Mouse (Mus musculus) CH12.LX (cell line): ENCODE measurements around the gene Sele. TPM values are rescaled to one million over a fixed set of nuclear protein-coding genes. Genes with fewer than 3 reads are reported as not detected.

Source experiments
- DNase-seq: peaks from one replicate; pipeline ENCODE4 v3.0.0-alpha.2; 2013; ENCODE audit errors: extremely low read depth
- H3K27ac ChIP-seq: 2 replicates; pipeline ENCODE4 v1.5.1; 2012; ENCODE audit warnings: low read depth, mild to moderate bottlenecking, control low read depth, moderate library complexity; ENCODE audit not compliant: insufficient read depth
- H3K27me3 ChIP-seq: replicated peaks from 2 replicates; pipeline ENCODE3; 2012; ENCODE audit warnings: inconsistent platforms
- H3K36me3 ChIP-seq, 2 experiments: replicated peaks in 1 of 2; 2 replicates each; pipeline versions ENCODE3 to v1.6.1; 2012; ENCODE audit warnings: inconsistent platforms in 1 of 2, low read length in 1 of 2, mild to moderate bottlenecking in 1 of 2, mixed read lengths in 1 of 2, moderate library complexity in 1 of 2; ENCODE audit not compliant: control insufficient read depth in 1 of 2, insufficient read depth in 1 of 2
- H3K4me1 ChIP-seq, 2 experiments: 2 replicates each; pipeline ENCODE4 v1.6.1; 2012; ENCODE audit warnings: inconsistent platforms in 1 of 2, moderate library complexity in 1 of 2; ENCODE audit not compliant: insufficient read depth in 2 of 2, control insufficient read depth in 1 of 2
- H3K4me2 ChIP-seq: 2 replicates; pipeline ENCODE4 v1.6.1; 2012; ENCODE audit warnings: low read depth, mild to moderate bottlenecking, control low read depth; ENCODE audit not compliant: poor library complexity, insufficient read depth, severe bottlenecking
- H3K4me3 ChIP-seq, 3 experiments: fragments of 150-350 bp in 1 of 3; sonication (generic) in 1 of 3; replicated peaks in 1 of 3; 2 replicates each; pipeline versions ENCODE3 to v1.5.1; 2011 to 2012; ENCODE audit warnings: low read depth in 2 of 3, low read length in 2 of 3, mild to moderate bottlenecking in 2 of 3, moderate library complexity in 2 of 3, control low read depth in 1 of 3, improper control_type of control experiment in 1 of 3, inconsistent platforms in 1 of 3, mixed read lengths in 1 of 3; ENCODE audit not compliant: poor library complexity in 1 of 3
- H3K79me2 ChIP-seq: replicated peaks from 2 replicates; pipeline ENCODE4 v1.6.1; 2012; ENCODE audit warnings: mild to moderate bottlenecking, moderate library complexity; ENCODE audit not compliant: control insufficient read depth, poor library complexity, insufficient read depth, severe bottlenecking; ENCODE audit errors: extremely low read depth
- H3K9ac ChIP-seq: 2 replicates; pipeline ENCODE4 v1.6.1; 2012; ENCODE audit warnings: low read depth, mild to moderate bottlenecking, control low read depth, moderate library complexity; ENCODE audit not compliant: insufficient read depth
- H3K9me3 ChIP-seq: replicated peaks from 2 replicates; pipeline ENCODE3; 2012; ENCODE audit warnings: low read length, inconsistent platforms, mixed read lengths
- BHLHE40 ChIP-seq: IDR thresholded peaks from 2 replicates; pipeline ENCODE4 v1.6.1; 2011; ENCODE audit warnings: mild to moderate bottlenecking, low read depth, low read length, improper control_type of control experiment
- CHD1 ChIP-seq: IDR thresholded peaks from 2 replicates; pipeline ENCODE4 v1.6.1; 2012; ENCODE audit warnings: low read depth, low read length, improper control_type of control experiment, inconsistent platforms
- CTCF ChIP-seq, 2 experiments: IDR thresholded peaks in 1 of 2; conservative IDR thresholded peaks in 1 of 2; 2 replicates each; pipeline ENCODE4 v1.5.1; 2011 to 2012; ENCODE audit warnings: low read depth in 2 of 2, low read length in 2 of 2, improper control_type of control experiment in 1 of 2, inconsistent platforms in 1 of 2, mild to moderate bottlenecking in 1 of 2, moderate library complexity in 1 of 2
- E2F4 ChIP-seq: IDR thresholded peaks from 2 replicates; pipeline ENCODE4 v1.6.1; 2011; ENCODE audit warnings: low read depth, low read length, improper control_type of control experiment; ENCODE audit not compliant: insufficient replicate concordance
- EP300 ChIP-seq: IDR thresholded peaks from 2 replicates; pipeline ENCODE4 v1.6.1; 2011; ENCODE audit warnings: low read length, improper control_type of control experiment
- ETS1 ChIP-seq: conservative IDR thresholded peaks from 2 replicates; pipeline ENCODE4 v1.6.1; 2012; ENCODE audit warnings: low read depth, mild to moderate bottlenecking, inconsistent platforms, low read length, improper control_type of control experiment, moderate library complexity
- GABPA ChIP-seq: IDR thresholded peaks from 2 replicates; pipeline ENCODE4 v1.6.1; 2012; ENCODE audit warnings: low read depth, low read length, improper control_type of control experiment, inconsistent platforms; ENCODE audit not compliant: insufficient replicate concordance
- HCFC1 ChIP-seq: IDR thresholded peaks from 2 replicates; pipeline ENCODE4 v1.6.1; 2012; ENCODE audit warnings: low read depth, mild to moderate bottlenecking, inconsistent platforms, low read length, improper control_type of control experiment
- IRF4 ChIP-seq: IDR thresholded peaks from 2 replicates; pipeline ENCODE4 v1.6.1; 2014; ENCODE audit warnings: low read depth, mild to moderate bottlenecking, inconsistent platforms, low read length, improper control_type of control experiment
- JUN ChIP-seq: IDR thresholded peaks from 2 replicates; pipeline ENCODE4 v1.6.1; 2011; ENCODE audit warnings: low read depth, mild to moderate bottlenecking, low read length, improper control_type of control experiment, moderate library complexity; ENCODE audit not compliant: insufficient read depth
- JUND ChIP-seq: conservative IDR thresholded peaks from 2 replicates; pipeline ENCODE4 v1.6.1; 2011; ENCODE audit warnings: low read depth, low read length, improper control_type of control experiment
- KAT2A ChIP-seq: IDR thresholded peaks from 2 replicates; pipeline ENCODE4 v1.6.1; 2012; ENCODE audit warnings: low read length, improper control_type of control experiment, inconsistent platforms; ENCODE audit not compliant: insufficient replicate concordance
- MAFK ChIP-seq: IDR thresholded peaks from 2 replicates; pipeline ENCODE4 v1.6.1; 2011; ENCODE audit warnings: low read length, improper control_type of control experiment; ENCODE audit not compliant: insufficient replicate concordance
- MAX ChIP-seq: IDR thresholded peaks from 2 replicates; pipeline ENCODE4 v1.6.1; 2011; ENCODE audit warnings: low read length, improper control_type of control experiment
- MEF2A ChIP-seq: IDR thresholded peaks from 2 replicates; pipeline ENCODE4 v1.6.1; 2014; ENCODE audit warnings: low read depth, mild to moderate bottlenecking, inconsistent platforms, low read length, improper control_type of control experiment, borderline replicate concordance
- MXI1 ChIP-seq: IDR thresholded peaks from 2 replicates; pipeline ENCODE4 v1.6.1; 2011; ENCODE audit warnings: mild to moderate bottlenecking, low read depth, low read length, improper control_type of control experiment
- NELFE ChIP-seq: IDR thresholded peaks from 2 replicates; pipeline ENCODE4 v1.6.1; 2011; ENCODE audit warnings: low read depth, low read length, improper control_type of control experiment
- POLR2A ChIP-seq: IDR thresholded peaks from 2 replicates; pipeline ENCODE4 v1.6.1; 2011; ENCODE audit warnings: low read depth, mild to moderate bottlenecking, improper control_type of control experiment, low read length
- POLR2AphosphoS2 ChIP-seq: IDR thresholded peaks from 2 replicates; pipeline ENCODE4 v1.6.1; 2011; ENCODE audit warnings: low read depth, low read length, improper control_type of control experiment
- RAD21 ChIP-seq: IDR thresholded peaks from 2 replicates; pipeline ENCODE4 v1.6.1; 2011; ENCODE audit warnings: low read depth, mild to moderate bottlenecking, low read length, improper control_type of control experiment, moderate library complexity
- RCOR1 ChIP-seq: conservative IDR thresholded peaks from 2 replicates; pipeline ENCODE4 v1.6.1; 2012; ENCODE audit warnings: low read depth, mild to moderate bottlenecking, inconsistent platforms, low read length, improper control_type of control experiment
- UBTF ChIP-seq: IDR thresholded peaks from 2 replicates; pipeline ENCODE4 v1.6.1; 2012; ENCODE audit warnings: low read depth, mild to moderate bottlenecking, inconsistent platforms, low read length, improper control_type of control experiment, moderate library complexity
- USF1 ChIP-seq: IDR thresholded peaks from 2 replicates; pipeline ENCODE4 v1.6.1; 2014; ENCODE audit warnings: low read depth, mild to moderate bottlenecking, inconsistent platforms, low read length, improper control_type of control experiment
- USF2 ChIP-seq: conservative IDR thresholded peaks from 2 replicates; pipeline ENCODE4 v1.6.1; 2011; ENCODE audit warnings: low read depth, low read length, improper control_type of control experiment
- ZC3H11A ChIP-seq: IDR thresholded peaks from 2 replicates; pipeline ENCODE4 v1.6.1; 2012; ENCODE audit warnings: low read depth, mild to moderate bottlenecking, inconsistent platforms, low read length, improper control_type of control experiment
- dilution Hi-C: fragments of 300-500 bp; cut with MboI; formaldehyde crosslinking; loops from 2 replicates; pipeline ENCODE4 v1.14.3; 2020; ENCODE audit warnings: low sequenced_read_pairs; ENCODE audit not compliant: extremely low pct_unique_long_range_greater_than_20kb, extremely low pct_ligation_motif_present
- in situ Hi-C: fragments of 300-500 bp; cut with MboI; formaldehyde crosslinking; loops from 3 replicates; pipeline ENCODE4 v1.14.3; 2019; ENCODE audit warnings: low sequenced_read_pairs, low pct_ligation_motif_present, low pct_unique_long_range_greater_than_20kb, mixed read lengths
- polyA plus RNA-seq: library from polyadenylated mRNA; unstranded; fragments of >175 nt; gene quantifications from 2 replicates; pipeline ENCODE4 v1.2.1, GENCODE M21; 2012; ENCODE audit warnings: low read depth; ENCODE audit not compliant: insufficient read length
- total RNA-seq, 2 experiments: library from RNA; depleted of rRNA; stranded (reverse); fragments of 300-350 nt in 1 of 2; fragments of >200 nt in 1 of 2; gene quantifications; 2 replicates each; pipeline ENCODE4 v1.2.3; 2012 to 2014

Gene Sele
- total and polyA plus RNA-seq, 3 experiments = not detected

DNA sequence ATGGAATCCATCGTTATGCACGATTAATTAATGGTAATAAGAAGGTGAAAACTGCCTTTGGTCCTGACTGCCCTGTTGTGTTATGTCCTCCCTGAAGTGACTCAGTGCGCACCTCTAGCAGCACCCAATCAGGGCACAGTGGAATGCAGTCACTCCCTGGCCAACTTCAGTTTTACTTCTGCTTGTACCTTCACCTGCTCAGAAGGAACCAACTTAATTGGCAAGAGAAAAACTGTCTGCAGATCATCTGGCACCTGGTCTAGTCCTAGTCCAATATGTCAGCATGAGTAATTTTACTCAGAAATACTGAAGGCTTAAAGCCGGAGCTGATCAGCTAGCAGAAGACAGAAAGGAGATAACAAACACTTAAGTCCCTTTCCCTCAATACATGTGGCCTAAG is 22.4 kb downstream of the Sele start:
- H3K4me3 ChIP-seq = no peak overlapping the region
- H3K27ac ChIP-seq = no peak overlapping the region
- no peak for DNase-seq
- dilution Hi-C loops (no loop called here), in situ Hi-C loops (no loop called here)
- H3K9me3 ChIP-seq = no peaks in the 10 kb centered on the region
- no peak overlapping the region for H3K9ac ChIP-seq
- H3K4me1 ChIP-seq = peaks cover 0 to 45% of the 10 kb centered on the region in 2 experiments; a peak in 2 of 4 replicates
- H3K27me3 ChIP-seq = peaks cover 2% of the 10 kb centered on the region
- H3K4me2 ChIP-seq = no peak overlapping the region
- TF ChIP-seq IRF4 (no peak), USF1 (no peak), NELFE (no peak), GABPA (no peak), POLR2A (no peak), CHD1 (no peak), E2F4 (no peak), JUN (no peak), CTCF (conservative IDR thresholded peaks at IDR 0.05 in 1 of 2, IDR thresholded peaks at IDR 0.05 in 1 of 2; ENCODE audit: low read depth in 2 of 2, low read length in 2 of 2) (no peak), MEF2A (no peak), MAX (no peak), ETS1 (no peak), POLR2AphosphoS2 (no peak), RCOR1 (no peak), USF2 (no peak), MXI1 (no peak), EP300 (no peak), UBTF (no peak), HCFC1 (no peak), KAT2A (no peak)
- H3K36me3 ChIP-seq = no peaks in the 10 kb centered on the region
- H3K79me2 ChIP-seq = no peaks in the 10 kb centered on the region

DNA sequence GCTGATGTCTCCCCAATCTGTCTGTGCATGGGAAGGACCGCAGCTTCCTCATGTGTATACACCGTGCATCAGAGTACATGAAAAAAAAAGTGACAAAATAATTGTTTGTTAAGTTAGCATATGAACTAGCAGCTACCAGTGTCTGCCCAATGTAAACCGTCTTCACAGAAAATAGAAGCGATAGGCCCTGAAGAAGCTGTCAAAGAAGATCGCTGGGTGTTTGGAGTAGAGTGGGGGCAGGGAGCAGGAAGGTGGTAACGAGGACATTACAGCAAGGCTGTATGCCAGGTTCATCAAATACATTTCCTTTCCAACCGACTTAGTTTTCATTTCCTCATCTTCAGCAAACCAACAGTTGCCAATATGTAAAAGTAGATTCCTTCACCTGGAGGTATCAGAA is 23.1 kb downstream of the Sele start:
- TF ChIP-seq USF2 (no peak), BHLHE40 (no peak), KAT2A (no peak), ZC3H11A (no peak), JUND (no peak), MAFK (no peak), IRF4 (no peak), EP300 (no peak), RAD21 (no peak)
- in situ Hi-C loops (no loop called here), dilution Hi-C loops (no loop called here)
- no peaks in the 10 kb centered on the region for H3K79me2 ChIP-seq
- H3K9me3 ChIP-seq = no peaks in the 10 kb centered on the region
- no peak overlapping the region for H3K27ac ChIP-seq
- DNase-seq = no peak
- H3K4me2 ChIP-seq = no peak overlapping the region
- H3K4me3 ChIP-seq = no peak overlapping the region
- peaks cover 0 to 51% of the 10 kb centered on the region in 2 experiments; a peak in 2 of 4 replicates for H3K4me1 ChIP-seq
- H3K9ac ChIP-seq = no peak overlapping the region
- H3K36me3 ChIP-seq = no peaks in the 10 kb centered on the region
- no peaks in the 10 kb centered on the region for H3K27me3 ChIP-seq
